Mouse (Mus musculus) kidney, embryonic 14.5 days (tissue): ENCODE results near the gene Gm5447. TPM values are rescaled to one million over a fixed set of nuclear protein-coding genes. Genes with fewer than 3 reads are reported as not detected.

Experiments used
- ATAC-seq: fragments of 200-750 bp; cut with Nextera tagmentation; 2 replicates; pipeline ENCODE4 v1.8.0; 2017; ENCODE audit warnings: moderate number of reproducible peaks, mild to moderate bottlenecking, moderate TSS enrichment, moderate library complexity; ENCODE audit not compliant: low FRiP score, low TSS enrichment
- H3K27ac ChIP-seq: fragments of 300-500 bp; sonication (generic); 2 replicates; pipeline ENCODE4 v1.5.1; 2014; ENCODE audit warnings: low read depth, mild to moderate bottlenecking, low read length, moderate library complexity, mixed read lengths
- H3K27me3 ChIP-seq: fragments of 300-500 bp; sonication (generic); 2 replicates; pipeline ENCODE4 v1.6.1; 2014; ENCODE audit warnings: mild to moderate bottlenecking, low read length; ENCODE audit not compliant: control insufficient read depth, insufficient read depth
- H3K36me3 ChIP-seq: fragments of 300-500 bp; sonication (generic); 2 replicates; pipeline ENCODE4 v1.6.1; 2014; ENCODE audit warnings: low read length, mixed read lengths; ENCODE audit not compliant: control insufficient read depth, insufficient read depth
- H3K4me1 ChIP-seq: fragments of 300-500 bp; sonication (generic); 2 replicates; pipeline ENCODE4 v1.6.1; 2014; ENCODE audit warnings: low read length, mixed read lengths; ENCODE audit not compliant: control insufficient read depth, insufficient read depth
- H3K4me2 ChIP-seq: fragments of 300-500 bp; sonication (generic); replicated peaks from 2 replicates; pipeline ENCODE4 v1.6.1; 2014; ENCODE audit warnings: low read depth, mild to moderate bottlenecking, low read length
- H3K4me3 ChIP-seq: fragments of 300-500 bp; sonication (generic); 2 replicates; pipeline ENCODE4 v1.5.1; 2014; ENCODE audit warnings: mild to moderate bottlenecking, low read length
- H3K9ac ChIP-seq: fragments of 300-500 bp; sonication (generic); 2 replicates; pipeline ENCODE4 v1.6.1; 2014; ENCODE audit warnings: low read depth, mild to moderate bottlenecking, low read length, moderate library complexity
- H3K9me3 ChIP-seq: fragments of 300-500 bp; sonication (generic); 2 replicates; pipeline ENCODE4 v1.6.1; 2016; ENCODE audit warnings: low read length; ENCODE audit not compliant: control insufficient read depth
- WGBS: fragments of 180-500 bp; shearing (Covaris S2); extraction: QIAGEN DNeasy Blood & Tissue Kit; methylation state at CpG from one replicate; pipeline ENCODE4 v1.1.7; 2014; 5-methylcytosine and 5-hydroxymethylcytosine counted together
- polyA plus RNA-seq: library from polyadenylated mRNA; unstranded; fragments of >200 nt; fragmentation: Nextera tagmentation; extraction: Ambion mirVana; gene quantifications from 2 replicates; pipeline ENCODE4 v1.2.1, GENCODE M21; 2014

Gene Gm5447
- 0.15 TPM in 1 of 2 replicates, not detected in the other for polyA plus RNA-seq

DNA sequence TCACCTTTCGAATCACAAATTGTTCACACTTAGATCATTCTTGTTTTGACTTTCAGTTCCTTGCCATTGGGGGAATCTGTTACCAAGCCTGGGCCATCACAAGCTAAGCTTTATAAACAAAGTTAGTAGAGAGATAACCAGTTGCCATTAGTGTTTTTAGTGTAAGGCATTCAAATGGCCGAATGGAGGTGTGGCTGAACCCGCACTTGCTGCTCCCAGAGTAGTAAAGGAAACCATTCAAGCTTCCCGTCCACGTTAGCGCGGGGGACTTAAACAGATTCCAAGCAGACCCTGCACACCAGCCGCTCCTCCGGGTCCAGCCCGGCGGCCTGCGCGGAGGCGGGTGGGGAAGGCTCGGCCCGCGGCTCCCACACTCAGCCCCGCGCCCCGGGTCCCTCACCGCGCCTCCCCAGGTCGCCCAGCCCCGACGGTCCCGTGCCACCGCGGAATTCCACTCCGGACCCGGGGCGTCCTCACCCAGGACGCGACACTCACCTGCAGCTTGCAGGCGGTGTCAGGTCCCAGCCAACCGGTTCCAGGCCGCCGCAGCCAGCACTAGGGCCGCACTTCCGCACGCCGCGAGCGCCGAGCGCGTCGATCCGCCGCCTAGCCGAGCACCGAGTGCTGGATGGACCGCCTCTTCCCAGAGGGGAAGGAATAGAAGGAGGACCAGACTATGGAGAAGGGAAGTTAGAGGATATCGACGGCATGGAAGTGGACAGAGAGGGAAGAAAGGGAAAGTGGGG lies at the start of gene Gm5447, which contains the start of gene Exoc2:
Gm5447 (plus strand) TSS at position 704 of the 746 bp plus-strand sequence.
Exoc2 (minus strand) TSS at position 593 of the 746 bp plus-strand sequence.
- WGBS = under 1% methylated on average over 52 of the region's 54 CpGs
- H3K27me3 ChIP-seq = no peaks in the 10 kb centered on the region
- H3K27ac ChIP-seq = peak within 1 kb of the TSS; percentile 88
- peak; percentile 98 for ATAC-seq
- H3K4me2 ChIP-seq = peak within 1 kb of the TSS; percentile 47
- H3K9ac ChIP-seq = peak within 1 kb of the TSS; percentile 83
- no peaks in the 10 kb centered on the region for H3K9me3 ChIP-seq
- H3K4me1 ChIP-seq = no peaks in the 10 kb centered on the region
- H3K4me3 ChIP-seq = peak within 1 kb of the TSS; percentile 93
- no peaks in the 10 kb centered on the region for H3K36me3 ChIP-seq

- Histone ChIP-seq H3K36me3 (peaks cover 7% of the 10 kb centered on the region; the same call in 1 of the 2 replicates), H3K9ac (no peak overlapping the region), H3K4me3 (no peak overlapping the region), H3K27me3 (no peaks in the 10 kb centered on the region), H3K27ac (no peak overlapping the region), H3K4me2 (no peak overlapping the region), H3K9me3 (no peaks in the 10 kb centered on the region), H3K4me1 (no peaks in the 10 kb centered on the region)
- WGBS = 87% methylated on average over 6 of the region's 6 CpGs
- ATAC-seq = no peak
These were observed 49.7 kb upstream of the Gm5447 start for GRCm38 (mm10) chr13:30924269-30924668.

- no peak for ATAC-seq
- Histone ChIP-seq H3K9me3 (no peaks in the 10 kb centered on the region), H3K27ac (no peak overlapping the region), H3K9ac (no peak overlapping the region), H3K4me2 (no peak overlapping the region), H3K4me1 (no peaks in the 10 kb centered on the region), H3K36me3 (peaks cover 7% of the 10 kb centered on the region; the same call in 1 of the 2 replicates), H3K27me3 (no peaks in the 10 kb centered on the region), H3K4me3 (no peak overlapping the region)
- WGBS = 92% methylated on average over 2 of the region's 2 CpGs
These were observed 44.9 kb upstream of the Gm5447 start for GRCm38 (mm10) chr13:30929119-30929518.

DNA sequence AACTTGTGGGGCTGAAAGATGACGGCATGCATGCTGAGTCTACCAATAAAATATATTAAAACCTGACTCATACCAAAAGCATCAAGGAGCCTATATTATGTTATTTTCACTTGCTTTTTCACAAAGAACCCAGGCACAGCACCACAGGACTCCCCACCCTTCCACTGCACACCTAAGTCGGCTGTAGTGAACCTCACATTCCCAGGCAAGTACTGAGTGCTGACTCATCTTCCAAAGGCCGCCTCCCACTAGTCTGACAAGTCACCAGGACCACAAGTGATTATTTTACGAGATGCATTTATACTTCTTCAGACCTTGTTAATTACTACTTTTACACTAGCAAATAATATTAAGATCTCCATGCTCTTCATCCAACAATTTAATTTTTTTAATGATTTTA lies 42.4 kb upstream of the Gm5447 start:
- no peak for ATAC-seq

GRCm38 (mm10) chr13:30932972-30933371 lies 41.0 kb upstream of the Gm5447 start:
- Histone ChIP-seq H3K4me3 (no peak overlapping the region), H3K9me3 (no peaks in the 10 kb centered on the region), H3K27ac (no peak overlapping the region), H3K36me3 (no peaks in the 10 kb centered on the region), H3K4me2 (no peak overlapping the region), H3K4me1 (no peaks in the 10 kb centered on the region), H3K27me3 (no peaks in the 10 kb centered on the region), H3K9ac (no peak overlapping the region)
- no peak for ATAC-seq
- 90% methylated on average over 6 of the region's 6 CpGs for WGBS

More for the DNA sequence above, 42.4 kb upstream of the Gm5447 start:
- no peaks in the 10 kb centered on the region for H3K9me3 ChIP-seq
- H3K4me2 ChIP-seq = no peak overlapping the region
- H3K4me3 ChIP-seq = no peak overlapping the region
- no peak overlapping the region for H3K27ac ChIP-seq
- WGBS = 72% methylated on average over 4 of the region's 4 CpGs
- no peak overlapping the region for H3K9ac ChIP-seq
- H3K36me3 ChIP-seq = peaks cover 3% of the 10 kb centered on the region; the same call in 1 of the 2 replicates
- H3K4me1 ChIP-seq = no peaks in the 10 kb centered on the region
- H3K27me3 ChIP-seq = no peaks in the 10 kb centered on the region

DNA sequence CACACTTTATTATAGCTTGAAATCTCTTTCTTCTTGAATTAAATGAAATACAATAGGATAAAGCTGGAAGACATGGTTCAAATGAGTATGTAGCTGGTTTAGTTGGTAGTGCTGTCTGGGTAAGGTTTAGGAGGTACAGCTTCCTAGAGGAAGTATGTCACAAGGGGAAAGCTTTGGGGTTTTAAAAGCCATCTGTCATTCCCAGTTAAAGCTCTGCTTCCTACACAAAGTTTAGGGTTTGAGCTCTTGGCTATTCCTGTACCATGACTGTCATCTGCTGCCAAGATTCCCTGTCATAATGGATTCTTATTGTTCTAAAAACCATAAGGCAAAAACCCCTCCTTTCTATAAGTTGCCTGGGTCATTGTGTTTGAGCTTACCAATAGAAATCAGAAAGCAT lies 28.2 kb upstream of the Gm5447 start:
- no peaks in the 10 kb centered on the region for H3K9me3 ChIP-seq
- H3K4me1 ChIP-seq = no peaks in the 10 kb centered on the region
- no peak overlapping the region for H3K27ac ChIP-seq
- no peak for ATAC-seq
- no peak overlapping the region for H3K4me2 ChIP-seq
- H3K36me3 ChIP-seq = no peaks in the 10 kb centered on the region
- no peak overlapping the region for H3K4me3 ChIP-seq
- no peak overlapping the region for H3K9ac ChIP-seq
- no peaks in the 10 kb centered on the region for H3K27me3 ChIP-seq

DNA sequence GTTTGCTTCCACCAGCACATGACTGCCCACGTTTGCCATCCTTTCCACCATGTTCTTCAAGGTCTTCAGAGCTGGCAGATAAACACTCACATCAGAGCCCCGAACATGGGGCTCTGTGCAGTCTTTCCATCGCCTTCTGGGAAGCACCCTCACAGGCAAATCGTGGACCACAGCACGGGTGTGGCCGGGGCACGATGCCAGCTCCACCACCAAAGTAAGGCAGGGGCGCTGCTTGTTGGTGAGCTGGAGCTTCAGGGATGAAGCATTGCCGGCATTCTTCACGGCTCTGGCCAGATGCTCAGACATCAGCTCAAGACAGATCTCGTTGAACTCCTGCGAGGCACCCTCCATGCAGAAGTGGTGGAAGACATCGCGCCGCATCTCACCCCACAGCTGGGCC lies 26.9 kb upstream of the Gm5447 start:
- 95% methylated on average over 15 of the region's 15 CpGs for WGBS
- Histone ChIP-seq H3K27me3 (no peaks in the 10 kb centered on the region), H3K36me3 (no peaks in the 10 kb centered on the region), H3K9me3 (no peaks in the 10 kb centered on the region), H3K27ac (no peak overlapping the region), H3K9ac (no peak overlapping the region), H3K4me3 (no peak overlapping the region), H3K4me1 (no peaks in the 10 kb centered on the region), H3K4me2 (no peak overlapping the region)
- no peak for ATAC-seq

DNA sequence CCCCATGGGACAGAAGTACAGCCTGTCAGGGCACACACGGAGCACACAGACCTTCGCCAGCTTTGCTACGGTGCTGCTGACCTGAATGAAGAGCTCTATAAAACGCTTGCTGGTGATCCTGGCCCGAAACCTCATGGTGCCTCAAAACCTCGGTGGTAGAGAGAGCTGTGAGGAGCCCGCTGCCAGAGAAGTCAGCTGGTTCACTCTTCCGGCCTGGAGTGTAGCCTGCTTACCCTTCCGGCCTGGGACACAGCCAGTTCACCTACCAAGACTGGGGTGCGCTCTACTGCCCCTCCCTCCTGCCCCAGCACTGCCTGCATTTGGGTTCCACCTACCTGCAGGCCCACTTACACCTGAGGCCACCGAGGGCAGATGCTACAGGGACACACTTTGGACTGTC lies 26.5 kb upstream of the Gm5447 start, which contains the start of gene Hus1b:
Hus1b (minus strand) TSS at position 220 of the 400 bp plus-strand sequence.
- Histone ChIP-seq H3K9ac (no peak within 1 kb of the TSS), H3K27ac (no peak within 1 kb of the TSS), H3K4me3 (no peak within 1 kb of the TSS), H3K9me3 (no peaks in the 10 kb centered on the region), H3K4me1 (no peaks in the 10 kb centered on the region), H3K4me2 (no peak within 1 kb of the TSS), H3K27me3 (no peaks in the 10 kb centered on the region), H3K36me3 (no peaks in the 10 kb centered on the region)
- WGBS = 93% methylated on average over 11 of the region's 11 CpGs
- no peak for ATAC-seq

GRCm38 (mm10) chr13:30949181-30949580 lies 24.8 kb upstream of the Gm5447 start:
- Histone ChIP-seq H3K9ac (no peak overlapping the region), H3K4me2 (no peak overlapping the region), H3K9me3 (no peaks in the 10 kb centered on the region), H3K4me3 (no peak overlapping the region), H3K4me1 (no peaks in the 10 kb centered on the region), H3K36me3 (no peaks in the 10 kb centered on the region), H3K27me3 (no peaks in the 10 kb centered on the region), H3K27ac (no peak overlapping the region)
- ATAC-seq = no peak
- WGBS = 95% methylated on average over 9 of the region's 9 CpGs
